Mouse (Mus musculus): ENCODE data around the gene Gm614.

DNA sequence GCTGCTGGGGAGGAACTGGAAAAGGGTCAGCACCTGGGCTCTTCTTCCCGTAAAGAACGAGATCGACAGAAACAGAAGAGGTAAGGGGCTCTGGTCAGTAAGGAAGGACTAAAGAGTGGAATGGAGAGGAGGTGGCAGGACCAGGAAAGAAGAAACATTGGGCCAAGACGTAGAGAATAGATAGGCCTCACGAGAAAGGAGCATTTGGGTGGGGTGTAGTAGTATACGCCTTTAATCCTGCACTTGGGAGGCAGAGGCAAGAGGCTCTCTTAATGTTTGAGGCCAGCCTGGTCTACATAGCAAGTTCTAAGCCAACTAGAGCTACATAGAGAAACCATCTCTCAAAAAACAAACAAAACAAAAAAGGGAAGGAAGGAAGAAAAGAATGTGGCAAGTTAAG lies 24.6 kb upstream of the Gm614 start:
- TF ChIP-seq CTCF (IDR thresholded peaks at IDR 0.05; ENCODE audit: low read depth, low read length) (no peak), POLR2AphosphoS5 (IDR thresholded peaks at IDR 0.05; ENCODE audit: insufficient replicate concordance, low read depth, low read length) (no peak), GATA1 (IDR thresholded peaks at IDR 0.05; ENCODE audit: borderline replicate concordance, low read length) (no peak), GATA2 (IDR thresholded peaks at IDR 0.05; ENCODE audit: borderline replicate concordance, low read depth, low read length) (no peak), TAL1 (conservative IDR thresholded peaks at IDR 0.05; ENCODE audit: low read depth, low read length) (no peak)
